8 mouse cellular contexts compared by ENCODE assay signal in genomic region chr6:114697646-114698490, GRCm38 (mm10). TPM values are rescaled to one million over a fixed set of nuclear protein-coding genes. Genes with fewer than 3 reads are reported as not detected.
DNase-seq lines count a peak whose midpoint lies in the region; ATAC-seq lines count a peak whose summit lies in the region.

No protein-coding gene starts in this region.

- DNase-seq in heart, adult 8-10 months (ENCODE audit: low spot score) = peak; percentile 73
- no peak for DNase-seq in heart, embryonic 10.5 days (ENCODE audit: low spot score)
- peak; percentile 48 for DNase-seq in cerebellum, adult 8-10 months
- peak; percentile 93 for DNase-seq in intestine, embryonic 14.5 days (ENCODE audit: low spot score)
- DNase-seq in left cerebral cortex, postnatal 4 days = peak; percentile 83
- peak; percentile 51 to 57 for DNase-seq in spleen, postnatal 14 days (ENCODE audit: low spot score in 2 of 2)

- 0 out of 2 replicates have a peak, but pooled peaks cover 3% of the 10 kb centered on the region for H3K4me1 ChIP-seq in heart, embryonic 10.5 days
- H3K4me1 ChIP-seq in intestine, embryonic 14.5 days (replicated peaks; ENCODE audit: control insufficient read depth, insufficient read depth, low read length) = no peaks in the 10 kb centered on the region
- 0 out of 2 replicates have a peak, but pooled peaks cover 3% of the 10 kb centered on the region for H3K4me1 ChIP-seq in midbrain, embryonic 16.5 days (ENCODE audit: control insufficient read depth, insufficient read depth, low read length)

- H3K4me3 ChIP-seq in heart, embryonic 10.5 days = no peak overlapping the region
- H3K4me3 ChIP-seq in intestine, embryonic 14.5 days (ENCODE audit: low read depth, low read length) = no peak overlapping the region
- no peak overlapping the region for H3K4me3 ChIP-seq in midbrain, embryonic 16.5 days (ENCODE audit: low read depth, low read length)

- peak; percentile 56 for ATAC-seq in frontal cortex, adult (ENCODE audit: low TSS enrichment)
- ATAC-seq in intestine, embryonic 14.5 days (replicated peaks; ENCODE audit: low FRiP score, low TSS enrichment, low read depth) = 0 out of 2 replicates have a peak, but pooled peaks have one; percentile 47
- peak; percentile 69 for ATAC-seq in midbrain, embryonic 16.5 days

- intact Hi-C loops in left cerebral cortex, postnatal 4 days (cut with DNase I) = loop anchor here (5.0 to 10.0 kb wide), 3 partner anchors 351 to 603 kb away; no protein-coding TSS in a partner anchor

- WGBS in heart, embryonic 10.5 days = 43% methylated on average over 9 of the region's 9 CpGs
- WGBS in intestine, embryonic 14.5 days = 45% methylated on average over 9 of the region's 9 CpGs
- WGBS in midbrain, embryonic 16.5 days = 48% methylated on average over 9 of the region's 9 CpGs

- no peaks in the 10 kb centered on the region for H3K27me3 ChIP-seq in heart, embryonic 10.5 days (ENCODE audit: insufficient read depth, poor library complexity, severe bottlenecking)
- no peaks in the 10 kb centered on the region for H3K27me3 ChIP-seq in intestine, embryonic 14.5 days (replicated peaks; ENCODE audit: control insufficient read depth, insufficient read depth, low read length)
- H3K27me3 ChIP-seq in midbrain, embryonic 16.5 days (ENCODE audit: control insufficient read depth, insufficient read depth, low read depth, low read length) = no peaks in the 10 kb centered on the region

- no peak overlapping the region for H3K9ac ChIP-seq in intestine, embryonic 14.5 days (ENCODE audit: low read length)
- H3K9ac ChIP-seq in midbrain, embryonic 16.5 days (ENCODE audit: low read depth, low read length) = no peak overlapping the region

- H3K9me3 ChIP-seq in heart, embryonic 10.5 days = no peaks in the 10 kb centered on the region
- H3K9me3 ChIP-seq in intestine, embryonic 14.5 days (ENCODE audit: control insufficient read depth, low read length) = no peaks in the 10 kb centered on the region
- no peaks in the 10 kb centered on the region for H3K9me3 ChIP-seq in midbrain, embryonic 16.5 days (replicated peaks; ENCODE audit: control insufficient read depth, low read length, poor library complexity, severe bottlenecking)

- no peak overlapping the region for H3K4me2 ChIP-seq in intestine, embryonic 14.5 days (ENCODE audit: low read length)
- H3K4me2 ChIP-seq in midbrain, embryonic 16.5 days (ENCODE audit: low read length) = no peak overlapping the region

- H3K36me3 ChIP-seq in heart, embryonic 10.5 days = no peaks in the 10 kb centered on the region; the same call in 1 of the 2 replicates
- no peaks in the 10 kb centered on the region for H3K36me3 ChIP-seq in intestine, embryonic 14.5 days (ENCODE audit: control insufficient read depth, insufficient read depth, low read length)
- H3K36me3 ChIP-seq in midbrain, embryonic 16.5 days (ENCODE audit: control insufficient read depth, insufficient read depth, low read length) = no peaks in the 10 kb centered on the region; the same call in 1 of the 2 replicates

- no peak overlapping the region for H3K27ac ChIP-seq in heart, embryonic 10.5 days
- H3K27ac ChIP-seq in intestine, embryonic 14.5 days (ENCODE audit: low read depth) = no peak overlapping the region
- no peak overlapping the region for H3K27ac ChIP-seq in midbrain, embryonic 16.5 days (ENCODE audit: low read length)

RNA-seq across cellular contexts. Expression of gene Atg7, which starts 55.0 kb away (rescaled TPM):
- 10 to 100 TPM; 11.5 to 13.1 (median 12.2) TPM for total RNA-seq in heart, adult 8-10 months (2022)
- polyA plus RNA-seq in heart, embryonic 10.5 days (2016; fragmentation: Nextera tagmentation; extraction: Ambion mirVana) = 18.7 and 19.8 TPM in 2 replicates
- 22.8 and 24.4 TPM in 2 replicates for polyA plus RNA-seq in intestine, embryonic 14.5 days (2014; fragmentation: Nextera tagmentation; extraction: Ambion mirVana)
- total RNA-seq in left cerebral cortex, postnatal 4 days (2021) = 10 to 100 TPM; 16.4 to 20.3 TPM
- 17.2 and 18.2 TPM in 2 replicates for polyA plus RNA-seq in midbrain, embryonic 16.5 days (2015; fragmentation: Nextera tagmentation; extraction: Ambion mirVana)
